Mouse (Mus musculus) left cerebral cortex, adult 6 months (tissue): Measurements from ENCODE around the gene Vmn2r37. TPM values are rescaled to one million over a fixed set of nuclear protein-coding genes. Genes with fewer than 3 reads are reported as not detected.

ENCODE experiments used
- long read RNA-seq, 2 experiments: library from polyadenylated mRNA; unstranded; transcript quantifications; one replicate each; pipeline ENCODE4 v2.0.0; 2019 to 2020
- polyA plus RNA-seq: library from polyadenylated mRNA; unstranded; fragments of <200 nt; fragmentation: Nextera tagmentation; gene quantifications from 2 replicates; pipeline ENCODE4 v1.2.3, GENCODE M21; 2021

Gene Vmn2r37
- not detected in 2 replicates for polyA plus RNA-seq
- long read RNA-seq, experiment 1: 0 reads
- long read RNA-seq, experiment 2: 0 reads

GRCm38 (mm10) chr7:9223553-9223952 lies at the start of gene Vmn2r37:
Gene Vmn2r37, minus strand, starts transcription at chr7:9223653.

Other genes with a start within 250 kb of the Vmn2r37 start
- not detected in 2 replicates for gene Vmn2r39, start 192.9 kb downstream of the Vmn2r37 start, polyA plus RNA-seq
- not detected in 2 replicates for gene Vmn2r38, start 125.8 kb downstream of the Vmn2r37 start, polyA plus RNA-seq